Mouse (Mus musculus) heart, adult 2 months (tissue): Measurements from ENCODE around the gene Srpk1.

Experiments
- CTCF ChIP-seq: fragments of 200-600 bp; IDR thresholded peaks from 2 replicates; pipeline ENCODE4 v1.8.1; 2022; ENCODE audit warnings: antibody characterized with exemption, mild to moderate bottlenecking, moderate library complexity
- EP300 ChIP-seq: fragments of 200-500 bp; IDR thresholded peaks from 2 replicates; pipeline ENCODE4 v1.6.1; 2011; ENCODE audit warnings: low read depth, low read length, control low read depth; ENCODE audit not compliant: insufficient read depth
- POLR2A ChIP-seq: fragments of 200-500 bp; IDR thresholded peaks from 2 replicates; pipeline ENCODE4 v1.6.1; 2011; ENCODE audit warnings: mild to moderate bottlenecking, low read depth, low read length, control low read depth; ENCODE audit not compliant: insufficient read depth

DNA sequence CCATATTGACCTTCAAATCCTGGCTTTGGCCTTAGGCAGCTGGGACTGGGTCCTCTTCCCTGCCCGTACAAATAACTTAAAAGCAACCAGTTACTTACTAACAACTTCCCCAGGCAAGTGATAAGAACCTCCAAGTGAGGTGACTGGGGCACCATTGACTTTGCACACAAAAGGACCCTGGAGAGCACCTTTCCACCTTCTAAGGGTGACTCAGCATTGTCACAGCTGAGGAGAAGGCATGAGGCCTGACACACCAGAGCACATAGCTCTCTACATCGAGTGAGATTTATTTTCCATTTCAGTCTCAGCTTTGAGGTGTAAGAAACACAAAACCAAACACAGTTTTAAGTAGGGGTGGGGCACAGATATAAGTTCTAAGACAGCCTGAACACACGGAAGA, 31.9 kb downstream of the Srpk1 start:
- no peak for TF ChIP-seq CTCF
- no peak for TF ChIP-seq POLR2A
- TF ChIP-seq EP300 = no peak
